Mouse (Mus musculus): ENCODE data around the gene Matk.

DNA sequence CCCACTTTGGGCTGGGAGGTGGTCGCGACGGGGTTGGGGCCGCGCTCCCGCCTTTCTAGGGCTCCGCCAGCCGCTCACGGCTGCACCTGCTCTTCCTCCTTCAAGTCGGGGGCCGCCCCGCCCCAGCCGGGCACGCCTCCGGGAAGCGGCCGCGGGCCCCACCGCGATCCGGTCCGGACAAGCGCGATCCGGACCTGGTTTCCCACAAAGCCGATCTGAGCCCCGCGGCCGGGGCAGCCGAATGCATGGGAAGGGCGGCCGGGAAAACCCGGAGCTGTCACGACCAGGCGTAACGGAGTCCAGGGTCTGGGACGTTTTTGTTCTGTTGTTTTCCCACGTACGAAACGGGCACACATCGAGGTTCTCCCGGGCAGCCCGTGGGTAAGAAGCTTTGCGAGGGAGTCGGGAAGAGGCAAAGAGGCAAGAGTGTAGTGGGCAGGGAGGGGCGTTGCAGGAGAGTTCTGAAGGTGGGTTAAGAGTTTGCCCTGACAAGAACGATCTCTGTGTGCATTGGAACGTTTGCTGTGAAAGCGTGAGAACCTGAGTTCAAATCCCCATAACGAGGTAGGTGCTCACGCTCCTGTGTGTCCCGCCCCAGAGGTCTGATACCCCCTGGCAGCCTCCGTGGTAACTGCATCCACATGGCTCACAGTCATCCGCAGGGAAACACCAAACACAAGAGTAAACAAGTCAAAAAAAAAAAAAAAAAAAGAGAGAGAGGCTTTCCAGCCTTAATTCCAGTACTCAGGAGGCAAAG is 33.1 kb downstream of the Matk start:
- TF ChIP-seq POLR2A (IDR thresholded peaks at IDR 0.05; ENCODE audit: borderline replicate concordance, insufficient read depth, low read length) (no peak), CTCF (IDR thresholded peaks at IDR 0.05; ENCODE audit: borderline replicate concordance, insufficient read depth, low read depth, low read length) (no peak)

All from cerebellum, adult 2 months (tissue).